ENCODE assay signal across 29 mouse cellular contexts in genomic region chrX:162210848-162211247, GRCm38 (mm10). TPM values are rescaled to one million over a fixed set of nuclear protein-coding genes. Genes with fewer than 3 reads are reported as not detected.
DNase-seq lines count a peak whose midpoint lies in the region; ATAC-seq lines count a peak whose summit lies in the region.
"Had no signal": no experiment of that assay in that cellular context is flagged by ENCODE, and none has a peak within 500 bp of the region (broad histone marks: within the 10 kb centered on the region; RNA-seq: fewer than 3 reads in every experiment).

No protein-coding gene starts in this region.

- no peaks in the 10 kb centered on the region for H3K9me3 ChIP-seq in hindbrain, embryonic 12.5 days (replicated peaks)
- H3K9me3 ChIP-seq: forebrain, embryonic 10.5 days; forebrain, embryonic 15.5 days; heart, embryonic 12.5 days; heart, embryonic 15.5 days; hindbrain, embryonic 10.5 days had no signal

- no peak overlapping the region for H3K4me3 ChIP-seq in hindbrain, embryonic 12.5 days
- H3K4me3 ChIP-seq: forebrain, embryonic 10.5 days; forebrain, embryonic 15.5 days; gastrocnemius, adult 2 months; heart, embryonic 12.5 days; heart, embryonic 15.5 days; hindbrain, embryonic 10.5 days had no signal

- H3K4me1 ChIP-seq in hindbrain, embryonic 12.5 days = no peaks in the 10 kb centered on the region
- H3K4me1 ChIP-seq: forebrain, embryonic 10.5 days; forebrain, embryonic 15.5 days; heart, embryonic 12.5 days; heart, embryonic 15.5 days; hindbrain, embryonic 10.5 days had no signal

- ATAC-seq in frontal cortex, adult (ENCODE audit: low TSS enrichment) = peak; percentile 79
- no peak for ATAC-seq in hindbrain, embryonic 12.5 days (ENCODE audit: low FRiP score)
- ATAC-seq: CD4-positive, CD25-positive, alpha-beta regulatory T cell, adult 4 months; forebrain, embryonic 15.5 days; hindbrain, postnatal 0 days; inflammation-experienced regulatory T-cells, adult 6 months; intestine, embryonic 16.5 days had no signal

- H3K9ac ChIP-seq in hindbrain, embryonic 12.5 days = no peak overlapping the region
- H3K9ac ChIP-seq: forebrain, embryonic 15.5 days; heart, embryonic 12.5 days; heart, embryonic 15.5 days; hindbrain, embryonic 14.5 days had no signal

- DNase-seq in frontal cortex, postnatal 25 days (ENCODE audit: low spot score in 2 of 2) = no peak
- DNase-seq in layer of hippocampus, adult 9-11 months = peak; percentile 1
- DNase-seq in layer of hippocampus, postnatal 14 days (ENCODE audit: low spot score in 2 of 2) = no peak
- DNase-seq in right cerebral cortex, postnatal 10 days (ENCODE audit: low spot score in 2 of 2) = peak; percentile 22 to 33
- DNase-seq in right cerebral cortex, postnatal 25 days = no peak
- peak; percentile 22 for DNase-seq in telencephalon, adult 2 months (ENCODE audit: low read depth, low spot score)
- DNase-seq: adrenal gland, adult 2 months; adrenal gland, postnatal 14 days; cerebellum, adult 18-20 months; cerebellum, adult 9-10 months; cerebellum, postnatal 14 days; gastrocnemius, adult 2 months; gastrocnemius, postnatal 14 days; heart, adult 18-20 months; heart, postnatal 10 days; heart, postnatal 36 days had no signal

- no peak overlapping the region for H3K4me2 ChIP-seq in hindbrain, embryonic 12.5 days (replicated peaks)
- H3K4me2 ChIP-seq: forebrain, embryonic 15.5 days; heart, embryonic 12.5 days; heart, embryonic 15.5 days; hindbrain, embryonic 14.5 days had no signal

- H3K27ac ChIP-seq in hindbrain, embryonic 12.5 days = no peak overlapping the region
- H3K27ac ChIP-seq: forebrain, embryonic 10.5 days; forebrain, embryonic 15.5 days; gastrocnemius, adult 2 months; heart, embryonic 15.5 days; hindbrain, embryonic 10.5 days; hindbrain, embryonic 14.5 days; hindbrain, postnatal 0 days had no signal

- WGBS in hindbrain, embryonic 12.5 days = 60% methylated on average over 2 of the region's 2 CpGs

- H3K36me3 ChIP-seq in hindbrain, embryonic 12.5 days = no peaks in the 10 kb centered on the region
- H3K36me3 ChIP-seq: forebrain, embryonic 10.5 days; forebrain, embryonic 15.5 days; heart, embryonic 12.5 days; heart, embryonic 15.5 days; hindbrain, embryonic 10.5 days had no signal

- no peaks in the 10 kb centered on the region for H3K27me3 ChIP-seq in hindbrain, embryonic 12.5 days
- H3K27me3 ChIP-seq: forebrain, embryonic 15.5 days; heart, embryonic 12.5 days; heart, embryonic 15.5 days had no signal

RNA-seq across cellular contexts. Expression of gene Nhs, which starts 51.3 kb away (rescaled TPM):
- 1 to 10 TPM; 3.6 TPM for total RNA-seq in layer of hippocampus, postnatal 14 days (2021)
- polyA plus RNA-seq in hindbrain, embryonic 12.5 days (2016; fragmentation: Nextera tagmentation; extraction: Ambion mirVana) = 3.6 and 3.8 TPM in 2 replicates
- total RNA-seq: MEL had no signal
- polyA plus RNA-seq: inflammation-experienced regulatory T-cells, adult 6 months had no signal

Comparison
In these comparisons a context has a peak if more than half of its experiments do, and no peak if none do; other contexts are left out.
1. DNase-seq: peak in layer of hippocampus, adult 9-11 months (single experiment), right cerebral cortex, postnatal 10 days (2 of 2) and telencephalon, adult 2 months (single experiment); none in frontal cortex, postnatal 25 days (0 of 2), layer of hippocampus, postnatal 14 days (0 of 2) and right cerebral cortex, postnatal 25 days (single experiment).